Mouse (Mus musculus) kidney, adult 8-10 months (tissue): ENCODE measurements around the gene Ociad1.

ENCODE experiments used
- DNase-seq, 2 experiments: peaks; one replicate each; pipeline ENCODE4 v3.0.0; 2022

Ociad1 gene

GRCm38 (mm10) chr5:73292502-73293457, at the start of gene Ociad1:
Gene Ociad1, plus strand, starts transcription at chr5:73292784.
- peak; percentile 94 to 95 for DNase-seq

GRCm38 (mm10) chr5:73244403-73244802, 48.2 kb upstream of the Ociad1 start:
- no peak for DNase-seq

- DNase-seq = no peak
Measured at GRCm38 (mm10) chr5:73246414-73246813, 46.2 kb upstream of the Ociad1 start.

GRCm38 (mm10) chr5:73248211-73248610, 44.4 kb upstream of the Ociad1 start:
- DNase-seq = no peak

- DNase-seq = no peak
Measured at GRCm38 (mm10) chr5:73249341-73249740, 43.2 kb upstream of the Ociad1 start.

GRCm38 (mm10) chr5:73252739-73253138, 39.8 kb upstream of the Ociad1 start:
- no peak for DNase-seq

- no peak for DNase-seq
Measured at GRCm38 (mm10) chr5:73254660-73255059, 37.9 kb upstream of the Ociad1 start.

- peak; percentile 24 to 54 for DNase-seq
Measured at GRCm38 (mm10) chr5:73255321-73256251, 37.0 kb upstream of the Ociad1 start.

GRCm38 (mm10) chr5:73256352-73257065, 36.1 kb upstream of the Ociad1 start, which contains the start of gene Fryl:
Gene Fryl, minus strand, starts transcription at chr5:73256619.
- DNase-seq = peak; percentile 96 to 98

- DNase-seq = no peak
Measured at GRCm38 (mm10) chr5:73257096-73257495, 35.5 kb upstream of the Ociad1 start.

GRCm38 (mm10) chr5:73257723-73258122, 34.9 kb upstream of the Ociad1 start:
- no peak for DNase-seq

- no peak for DNase-seq
Measured at GRCm38 (mm10) chr5:73264122-73264521, 28.5 kb upstream of the Ociad1 start.

- no peak for DNase-seq
Measured at GRCm38 (mm10) chr5:73265460-73265859, 27.1 kb upstream of the Ociad1 start.

- DNase-seq = no peak
Measured at GRCm38 (mm10) chr5:73268636-73269213, 23.9 kb upstream of the Ociad1 start.

GRCm38 (mm10) chr5:73270612-73271011, 22.0 kb upstream of the Ociad1 start:
- no peak for DNase-seq

- no peak for DNase-seq
Measured at GRCm38 (mm10) chr5:73273171-73273570, 19.4 kb upstream of the Ociad1 start.

- no peak for DNase-seq
Measured at GRCm38 (mm10) chr5:73274941-73275340, 17.6 kb upstream of the Ociad1 start.

GRCm38 (mm10) chr5:73279190-73279589, 13.4 kb upstream of the Ociad1 start:
- no peak for DNase-seq

- DNase-seq = no peak
Measured at GRCm38 (mm10) chr5:73279732-73280566, 12.6 kb upstream of the Ociad1 start.

GRCm38 (mm10) chr5:73280567-73280850, 12.1 kb upstream of the Ociad1 start:
- no peak for DNase-seq

- DNase-seq = no peak
Measured at GRCm38 (mm10) chr5:73284046-73284445, 8.5 kb upstream of the Ociad1 start.
